Mouse (Mus musculus) kidney, adult 2 months (tissue): ENCODE data around the gene Macrod2. TPM values are rescaled to one million over a fixed set of nuclear protein-coding genes. Genes with fewer than 3 reads are reported as not detected.
A peak's percentile ranks its signal among the peaks of the same experiment; 100 is the strongest.

Experiments used
- DNase-seq: peaks from one replicate; pipeline ENCODE4 v3.0.0; 2021
- H3K27ac ChIP-seq: fragments of 200-500 bp; 2 replicates; pipeline ENCODE4 v1.5.1; 2012; ENCODE audit warnings: low read depth, low read length, control low read depth, inconsistent platforms; ENCODE audit not compliant: insufficient read depth
- H3K27me3 ChIP-seq: fragments of 200-500 bp; replicated peaks from 2 replicates; pipeline ENCODE4 v1.6.1; 2012; ENCODE audit warnings: mild to moderate bottlenecking, moderate library complexity, low read length, inconsistent platforms; ENCODE audit not compliant: control insufficient read depth, insufficient read depth
- H3K36me3 ChIP-seq: fragments of 200-500 bp; 2 replicates; pipeline ENCODE4 v1.6.1; 2012; ENCODE audit warnings: mild to moderate bottlenecking, moderate library complexity, low read length, inconsistent platforms; ENCODE audit not compliant: control insufficient read depth, insufficient read depth
- H3K4me1 ChIP-seq: fragments of 200-500 bp; 2 replicates; pipeline ENCODE4 v1.6.1; 2011; ENCODE audit warnings: low read length; ENCODE audit not compliant: control insufficient read depth, insufficient read depth
- H3K4me3 ChIP-seq: fragments of 200-500 bp; 2 replicates; pipeline ENCODE4 v1.5.1; 2011; ENCODE audit warnings: mild to moderate bottlenecking, low read depth, low read length, control low read depth; ENCODE audit not compliant: insufficient read depth
- CTCF ChIP-seq: fragments of 200-500 bp; conservative IDR thresholded peaks from 2 replicates; pipeline ENCODE4 v1.5.1; 2011; ENCODE audit warnings: low read depth, mild to moderate bottlenecking, control low read depth, low read length, moderate library complexity, mixed read lengths; ENCODE audit not compliant: insufficient read depth, insufficient read length
- POLR2A ChIP-seq: fragments of 200-500 bp; IDR thresholded peaks from one replicate; pipeline ENCODE4 v1.6.1; 2011; ENCODE audit warnings: low read depth, low read length, control low read depth
- WGBS: fragments of 180-500 bp; shearing (Covaris S2); methylation state at CpG from one replicate; pipeline ENCODE4 v1.1.7; 2018; 5-methylcytosine and 5-hydroxymethylcytosine counted together
- polyA plus RNA-seq: library from polyadenylated mRNA; depleted of rRNA; stranded (reverse); fragments of >200 nt; gene quantifications from 2 replicates; pipeline ENCODE4 v1.2.3, GENCODE M21; 2012

Macrod2 gene
- polyA plus RNA-seq, 1 experiment, result 9.8 TPM

- DNase-seq, result no peak
- Histone ChIP-seq H3K4me1 (no peaks in the 10 kb centered on the region), H3K36me3 (no peaks in the 10 kb centered on the region), H3K4me3 (no peak overlapping the region), H3K27me3 (no peaks in the 10 kb centered on the region), H3K27ac (no peak overlapping the region)
- WGBS, result 49% methylated on average over 1 of the region's 1 CpGs
- TF ChIP-seq POLR2A (no peak), CTCF (no peak)
Observed at GRCm38 (mm10) chr2:141419806-141420205, 1024.7 kb downstream of the Macrod2 start.

- H3K4me1 ChIP-seq, result no peaks in the 10 kb centered on the region
- DNase-seq, result no peak
- H3K27me3 ChIP-seq, result no peaks in the 10 kb centered on the region
- no peaks in the 10 kb centered on the region for H3K36me3 ChIP-seq
- H3K27ac ChIP-seq, result no peak overlapping the region
- WGBS, result 77% methylated on average over 5 of the region's 5 CpGs
- TF ChIP-seq CTCF (no peak), POLR2A (no peak)
- H3K4me3 ChIP-seq, result no peak overlapping the region
Observed at GRCm38 (mm10) chr2:141434084-141434483, 1039.0 kb downstream of the Macrod2 start.

- no peak for TF ChIP-seq POLR2A
- no peak for TF ChIP-seq CTCF
- 34% methylated on average over 16 of the region's 16 CpGs for WGBS
- Histone ChIP-seq H3K27ac (no peak overlapping the region), H3K36me3 (no peaks in the 10 kb centered on the region), H3K27me3 (no peaks in the 10 kb centered on the region), H3K4me3 (no peak overlapping the region), H3K4me1 (no peaks in the 10 kb centered on the region)
- peak; percentile 34 for DNase-seq
Observed at GRCm38 (mm10) chr2:141434731-141435570, 1039.8 kb downstream of the Macrod2 start.

GRCm38 (mm10) chr2:141441896-141442295, 1046.8 kb downstream of the Macrod2 start:
- TF ChIP-seq POLR2A (no peak), CTCF (no peak)
- WGBS, result 8% methylated on average over 2 of the region's 2 CpGs
- Histone ChIP-seq H3K27me3 (no peaks in the 10 kb centered on the region), H3K36me3 (no peaks in the 10 kb centered on the region), H3K27ac (no peak overlapping the region), H3K4me1 (no peaks in the 10 kb centered on the region), H3K4me3 (no peak overlapping the region)
- DNase-seq, result no peak

GRCm38 (mm10) chr2:141449078-141449680, 1054.1 kb downstream of the Macrod2 start:
- 68% methylated on average over 2 of the region's 2 CpGs for WGBS
- no peak for DNase-seq
- Histone ChIP-seq H3K27me3 (no peaks in the 10 kb centered on the region), H3K4me3 (no peak overlapping the region), H3K36me3 (no peaks in the 10 kb centered on the region), H3K4me1 (no peaks in the 10 kb centered on the region), H3K27ac (no peak overlapping the region)
- TF ChIP-seq CTCF, result no peak
- TF ChIP-seq POLR2A, result no peak

GRCm38 (mm10) chr2:141463946-141464345, 1068.8 kb downstream of the Macrod2 start:
- Histone ChIP-seq H3K4me3 (no peak overlapping the region), H3K27ac (no peak overlapping the region), H3K4me1 (no peaks in the 10 kb centered on the region), H3K36me3 (no peaks in the 10 kb centered on the region), H3K27me3 (no peaks in the 10 kb centered on the region)
- TF ChIP-seq POLR2A (no peak), CTCF (no peak)
- DNase-seq, result no peak
- 91% methylated on average over 1 of the region's 1 CpGs for WGBS

- Histone ChIP-seq H3K27ac (no peak overlapping the region), H3K4me1 (no peaks in the 10 kb centered on the region), H3K27me3 (no peaks in the 10 kb centered on the region), H3K4me3 (no peak overlapping the region), H3K36me3 (no peaks in the 10 kb centered on the region)
- DNase-seq, result no peak
- 100% methylated on average over 1 of the region's 1 CpGs for WGBS
- no peak for TF ChIP-seq POLR2A
- TF ChIP-seq CTCF, result no peak
Observed at GRCm38 (mm10) chr2:141472791-141473190, 1077.7 kb downstream of the Macrod2 start.

- no peaks in the 10 kb centered on the region for H3K36me3 ChIP-seq
- H3K4me3 ChIP-seq, result no peak overlapping the region
- no peaks in the 10 kb centered on the region for H3K4me1 ChIP-seq
- DNase-seq, result no peak
- H3K27me3 ChIP-seq, result no peaks in the 10 kb centered on the region
- no peak for TF ChIP-seq CTCF
- no peak for TF ChIP-seq POLR2A
- WGBS, result 71% methylated on average over 3 of the region's 3 CpGs
- H3K27ac ChIP-seq, result no peak overlapping the region
Observed at GRCm38 (mm10) chr2:141477585-141477984, 1082.5 kb downstream of the Macrod2 start.
